Comparison of ENCODE assay signal across 8 mouse cellular contexts in the genomic region with DNA sequence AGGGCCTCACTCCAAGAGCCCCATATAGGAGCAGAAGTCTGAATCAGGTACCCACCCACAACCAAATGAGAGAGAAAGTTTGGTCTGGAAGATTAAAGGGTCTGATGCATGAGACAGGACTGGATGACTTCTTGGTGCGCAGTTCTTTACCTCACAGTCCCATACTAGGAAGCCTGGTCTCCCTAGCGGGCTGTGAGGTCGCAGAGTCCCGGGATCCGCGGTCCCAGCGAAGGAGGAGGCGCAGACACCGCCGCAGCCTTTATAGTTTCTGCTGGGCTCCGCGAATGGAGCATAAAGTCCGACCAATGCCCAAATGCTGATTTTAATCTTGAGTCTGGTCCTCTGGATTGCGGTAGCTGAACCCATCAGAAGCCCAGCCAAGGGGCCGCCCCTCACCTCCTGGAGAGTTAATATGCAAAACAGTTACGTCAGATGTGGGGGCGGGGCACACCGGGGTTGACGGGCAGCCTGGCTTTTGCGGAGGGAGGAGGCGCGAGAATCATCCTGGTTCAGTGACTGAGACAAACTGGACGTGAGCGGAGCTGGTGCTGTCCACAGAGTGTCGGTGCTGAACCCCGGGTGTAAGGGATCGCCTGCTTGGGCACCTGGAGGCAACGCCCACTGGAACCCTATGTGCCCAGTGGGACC. TPM values are rescaled to one million over a fixed set of nuclear protein-coding genes. Genes with fewer than 3 reads are reported as not detected.
DNase-seq lines count a peak whose midpoint lies in the region; ATAC-seq lines count a peak whose summit lies in the region.

Gene Fstl5, plus strand, starts transcription at position 211 of the 648 bp plus-strand sequence.

- 0 out of 2 replicates have a peak within 1 kb of the TSS, but pooled peaks have one; percentile 41 for H3K9ac ChIP-seq in embryonic facial prominence, embryonic 14.5 days (ENCODE audit: low read depth, low read length)

- peak; percentile 96 for DNase-seq in ES-CJ7 (ENCODE audit: low read depth, low spot score)
- peak; percentile 20 to 28 for DNase-seq in adrenal gland, postnatal 4 days (ENCODE audit: low spot score in 2 of 2)
- DNase-seq in embryonic facial prominence, embryonic 14.5 days (ENCODE audit: low spot score) = peak; percentile 91
- DNase-seq in hindbrain, embryonic 10.5 days (ENCODE audit: low spot score) = peak; percentile 92
- DNase-seq in layer of hippocampus, adult 9-10 months (ENCODE audit: low spot score) = peak; percentile 45
- peak; percentile 61 for DNase-seq in lung, postnatal 10 days
- DNase-seq in retina, postnatal 7 days (ENCODE audit: low read depth, low spot score) = peak; percentile 72

- H3K9me3 ChIP-seq in embryonic facial prominence, embryonic 14.5 days (ENCODE audit: control insufficient read depth, low read length) = no peaks in the 10 kb centered on the region
- H3K9me3 ChIP-seq in hindbrain, embryonic 10.5 days = no peaks in the 10 kb centered on the region

- peak within 1 kb of the TSS; percentile 31 for H3K4me3 ChIP-seq in embryonic facial prominence, embryonic 14.5 days (ENCODE audit: low read depth, low read length)
- peak within 1 kb of the TSS; percentile 62 for H3K4me3 ChIP-seq in hindbrain, embryonic 10.5 days

- ATAC-seq in embryonic facial prominence, embryonic 14.5 days (ENCODE audit: low read depth) = peak; percentile 83
- ATAC-seq in erythroid progenitor cell, adult 5-6 weeks (replicated peaks; ENCODE audit: low FRiP score, poor library complexity, severe bottlenecking) = no peak

- H3K4me1 ChIP-seq in embryonic facial prominence, embryonic 14.5 days (ENCODE audit: control insufficient read depth, insufficient read depth, low read length) = no peaks in the 10 kb centered on the region; the same call in 1 of the 2 replicates
- H3K4me1 ChIP-seq in hindbrain, embryonic 10.5 days (replicated peaks) = no peaks in the 10 kb centered on the region

- H3K27me3 ChIP-seq in embryonic facial prominence, embryonic 14.5 days (replicated peaks; ENCODE audit: control insufficient read depth, insufficient read depth, low read length) = no peaks in the 10 kb centered on the region
- H3K27me3 ChIP-seq in hindbrain, embryonic 10.5 days (ENCODE audit: insufficient read depth, poor library complexity, severe bottlenecking) = no peaks in the 10 kb centered on the region

- H3K4me2 ChIP-seq in embryonic facial prominence, embryonic 14.5 days (ENCODE audit: low read depth, low read length) = peak within 1 kb of the TSS; percentile 69

- under 1% methylated on average over 27 of the region's 28 CpGs for WGBS in embryonic facial prominence, embryonic 14.5 days
- WGBS in hindbrain, embryonic 10.5 days = under 1% methylated on average over 28 of the region's 28 CpGs

- no peak within 1 kb of the TSS for H3K27ac ChIP-seq in embryonic facial prominence, embryonic 14.5 days (replicated peaks; ENCODE audit: low read depth, low read length)
- peak within 1 kb of the TSS; percentile 74 for H3K27ac ChIP-seq in hindbrain, embryonic 10.5 days

- no peaks in the 10 kb centered on the region for H3K36me3 ChIP-seq in embryonic facial prominence, embryonic 14.5 days (ENCODE audit: control insufficient read depth, insufficient read depth, low read length)
- no peaks in the 10 kb centered on the region for H3K36me3 ChIP-seq in hindbrain, embryonic 10.5 days

RNA-seq across cellular contexts. Expression of gene Fstl5, which starts in this region (rescaled TPM):
- 10 to 100 TPM; 10.7 to 11.0 TPM for total RNA-seq in adrenal gland, postnatal 4 days (2021)
- polyA plus RNA-seq in embryonic facial prominence, embryonic 14.5 days (2014; fragmentation: Nextera tagmentation; extraction: Ambion mirVana) = 13.2 and 17.1 TPM in 2 replicates
- 2.0 and 5.8 TPM in 2 replicates for polyA plus RNA-seq in hindbrain, embryonic 10.5 days (2016; fragmentation: Nextera tagmentation; extraction: Ambion mirVana)
- not detected in 2 replicates for total RNA-seq in erythroid progenitor cell, adult 5-6 weeks (2015; ENCODE audit: low replicate concordance)
- not detected in 2 replicates for total RNA-seq in erythroid progenitor cell, adult 5-6 weeks (2017; ENCODE audit: low replicate concordance)

Comparison
In these comparisons a context has a peak if more than half of its experiments do, and no peak if none do; other contexts are left out.
1. RNA of gene Fstl5 (total RNA-seq): 10.7 to 11.0 TPM in adrenal gland, postnatal 4 days; not detected in erythroid progenitor cell, adult 5-6 weeks; every median in the first group is over 10 times any median in the second.
2. DNase-seq: peak in every context shown above with its lines; median percentile 96 in ES-CJ7; 92 in hindbrain, embryonic 10.5 days; 91 in embryonic facial prominence, embryonic 14.5 days; 72 in retina, postnatal 7 days; 61 in lung, postnatal 10 days; 45 in layer of hippocampus, adult 9-10 months; 24 in adrenal gland, postnatal 4 days.